Mouse (Mus musculus) liver (tissue): ENCODE data around the gene Lce3f.

Experiments
- DNase-seq: peaks from one replicate; pipeline ENCODE4 v3.0.0-alpha.2; 2020; ENCODE audit warnings: mixed read lengths

The Lce3f gene

GRCm38 (mm10) chr3:92991926-92992325 lies at the start of gene Lce3f:
TSS of gene Lce3f (plus strand) at chr3:92992226.
- DNase-seq = no peak

GRCm38 (mm10) chr3:92944186-92944585 lies 47.8 kb upstream of the Lce3f start, which contains the start of gene Lce3c:
TSS of gene Lce3c (plus strand) at chr3:92944486.
- no peak for DNase-seq

- no peak for DNase-seq
Measured at GRCm38 (mm10) chr3:92957090-92957489, 34.9 kb upstream of the Lce3f start, which contains the start of gene Lce3d. TSS of gene Lce3d (plus strand) at chr3:92957390.

- DNase-seq = no peak
Measured at GRCm38 (mm10) chr3:92966761-92967160, 25.3 kb upstream of the Lce3f start, which contains the start of gene Lce3e. TSS of gene Lce3e (plus strand) at chr3:92967061.

GRCm38 (mm10) chr3:92978484-92978883 lies 13.5 kb upstream of the Lce3f start:
- no peak for DNase-seq

- DNase-seq = peak; percentile 59
Measured at GRCm38 (mm10) chr3:92998691-92999090, 6.7 kb downstream of the Lce3f start.

- DNase-seq = no peak
Measured at GRCm38 (mm10) chr3:93000621-93001020, 8.6 kb downstream of the Lce3f start.

GRCm38 (mm10) chr3:93002843-93003242 lies 10.8 kb downstream of the Lce3f start:
- no peak for DNase-seq

- DNase-seq = peak; percentile 37
Measured at GRCm38 (mm10) chr3:93014378-93014801, 22.4 kb downstream of the Lce3f start.

- DNase-seq = no peak
Measured at GRCm38 (mm10) chr3:93014871-93015270, 22.8 kb downstream of the Lce3f start.

- no peak for DNase-seq
Measured at GRCm38 (mm10) chr3:93015460-93016104, 23.6 kb downstream of the Lce3f start, which contains the start of gene Crct1. TSS of gene Crct1 (minus strand) at chr3:93015687.

- DNase-seq = no peak
Measured at GRCm38 (mm10) chr3:93018960-93019359, 26.9 kb downstream of the Lce3f start, which contains the start of gene Lce1m. TSS of gene Lce1m (minus strand) at chr3:93019060.

GRCm38 (mm10) chr3:93021171-93021570 lies 29.1 kb downstream of the Lce3f start:
- DNase-seq = no peak

GRCm38 (mm10) chr3:93023411-93024184 lies 31.6 kb downstream of the Lce3f start:
- no peak for DNase-seq

GRCm38 (mm10) chr3:93025486-93025885 lies 33.5 kb downstream of the Lce3f start:
- no peak for DNase-seq

GRCm38 (mm10) chr3:93031450-93031849 lies 39.4 kb downstream of the Lce3f start:
- no peak for DNase-seq
